Mouse (Mus musculus) testis, adult 2 months (tissue): ENCODE data around the gene Abcc1.

Source experiments
- CTCF ChIP-seq: fragments of 200-500 bp; IDR thresholded peaks from 2 replicates; pipeline ENCODE4 v1.5.1; 2012; ENCODE audit warnings: low read depth, mild to moderate bottlenecking, inconsistent platforms, low read length, moderate library complexity; ENCODE audit not compliant: control insufficient read depth, insufficient read depth, insufficient replicate concordance
- POLR2A ChIP-seq: fragments of 200-500 bp; IDR thresholded peaks from 2 replicates; pipeline ENCODE4 v1.6.1; 2012; ENCODE audit warnings: low read depth, mild to moderate bottlenecking, inconsistent platforms, low read length, moderate library complexity; ENCODE audit not compliant: control insufficient read depth

- TF ChIP-seq CTCF (no peak), POLR2A (no peak)
Measured at GRCm38 (mm10) chr16:14439081-14439480, 77.7 kb downstream of the Abcc1 start.
